Mouse (Mus musculus): ENCODE data around the gene Serpinb9. TPM values are rescaled to one million over a fixed set of nuclear protein-coding genes. Genes with fewer than 3 reads are reported as not detected.

Serpinb9 gene
- polyA plus RNA-seq, 1 experiment from 2014 or later: 1.9 TPM

- Histone ChIP-seq H3K9ac (ENCODE audit: low read depth, low read length) (no peak overlapping the region), H3K4me1 (ENCODE audit: control insufficient read depth, insufficient read depth, low read length) (no peaks in the 10 kb centered on the region), H3K9me3 (replicated peaks; ENCODE audit: control insufficient read depth, low read length, poor library complexity, severe bottlenecking) (no peaks in the 10 kb centered on the region), H3K27me3 (ENCODE audit: control insufficient read depth, insufficient read depth, low read depth, low read length) (no peaks in the 10 kb centered on the region), H3K36me3 (ENCODE audit: control insufficient read depth, insufficient read depth, low read length) (no peaks in the 10 kb centered on the region), H3K4me2 (ENCODE audit: low read length) (no peak overlapping the region), H3K27ac (ENCODE audit: low read length) (no peak overlapping the region), H3K4me3 (ENCODE audit: low read depth, low read length) (no peak overlapping the region)
- 80% methylated on average over 10 of the region's 10 CpGs for WGBS
- ATAC-seq: no peak
Measured at GRCm38 (mm10) chr13:32993152-32993893, 9.7 kb upstream of the Serpinb9 start.

- no peaks in the 10 kb centered on the region for H3K36me3 ChIP-seq (ENCODE audit: control insufficient read depth, insufficient read depth, low read length)
- no peak overlapping the region for H3K4me3 ChIP-seq (ENCODE audit: low read depth, low read length)
- H3K9me3 ChIP-seq (replicated peaks; ENCODE audit: control insufficient read depth, low read length, poor library complexity, severe bottlenecking): no peaks in the 10 kb centered on the region
- ATAC-seq: no peak
- 83% methylated on average over 2 of the region's 2 CpGs for WGBS
- H3K27me3 ChIP-seq (ENCODE audit: control insufficient read depth, insufficient read depth, low read depth, low read length): no peaks in the 10 kb centered on the region
- H3K9ac ChIP-seq (ENCODE audit: low read depth, low read length): no peak overlapping the region
- H3K27ac ChIP-seq (ENCODE audit: low read length): no peak overlapping the region
- H3K4me2 ChIP-seq (ENCODE audit: low read length): no peak overlapping the region
- no peaks in the 10 kb centered on the region for H3K4me1 ChIP-seq (ENCODE audit: control insufficient read depth, insufficient read depth, low read length)
Measured at GRCm38 (mm10) chr13:32993894-32994242, 9.2 kb upstream of the Serpinb9 start.

GRCm38 (mm10) chr13:32995051-32995450, 8.0 kb upstream of the Serpinb9 start:
- Histone ChIP-seq H3K4me2 (ENCODE audit: low read length) (no peak overlapping the region), H3K9me3 (replicated peaks; ENCODE audit: control insufficient read depth, low read length, poor library complexity, severe bottlenecking) (no peaks in the 10 kb centered on the region), H3K27ac (ENCODE audit: low read length) (no peak overlapping the region), H3K9ac (ENCODE audit: low read depth, low read length) (no peak overlapping the region), H3K36me3 (ENCODE audit: control insufficient read depth, insufficient read depth, low read length) (no peaks in the 10 kb centered on the region), H3K4me3 (ENCODE audit: low read depth, low read length) (no peak overlapping the region), H3K4me1 (ENCODE audit: control insufficient read depth, insufficient read depth, low read length) (no peaks in the 10 kb centered on the region), H3K27me3 (ENCODE audit: control insufficient read depth, insufficient read depth, low read depth, low read length) (no peaks in the 10 kb centered on the region)
- ATAC-seq: no peak
- 83% methylated on average over 4 of the region's 4 CpGs for WGBS

GRCm38 (mm10) chr13:33001341-33001740, 1.7 kb upstream of the Serpinb9 start:
- 93% methylated on average over 5 of the region's 5 CpGs for WGBS
- Histone ChIP-seq H3K27me3 (ENCODE audit: control insufficient read depth, insufficient read depth, low read depth, low read length) (no peaks in the 10 kb centered on the region), H3K9me3 (replicated peaks; ENCODE audit: control insufficient read depth, low read length, poor library complexity, severe bottlenecking) (no peaks in the 10 kb centered on the region), H3K4me2 (ENCODE audit: low read length) (no peak overlapping the region), H3K4me3 (ENCODE audit: low read depth, low read length) (no peak overlapping the region), H3K27ac (ENCODE audit: low read length) (no peak overlapping the region), H3K9ac (ENCODE audit: low read depth, low read length) (no peak overlapping the region), H3K36me3 (ENCODE audit: control insufficient read depth, insufficient read depth, low read length) (no peaks in the 10 kb centered on the region), H3K4me1 (ENCODE audit: control insufficient read depth, insufficient read depth, low read length) (peaks cover 4% of the 10 kb centered on the region; the same call in 1 of the 2 replicates)
- no peak for ATAC-seq

GRCm38 (mm10) chr13:33003523-33004413, 718 bp downstream of the Serpinb9 start:
- Histone ChIP-seq H3K4me2 (ENCODE audit: low read length) (peak overlapping the region; percentile 48), H3K9me3 (replicated peaks; ENCODE audit: control insufficient read depth, low read length, poor library complexity, severe bottlenecking) (no peaks in the 10 kb centered on the region), H3K9ac (ENCODE audit: low read depth, low read length) (no peak overlapping the region), H3K4me3 (ENCODE audit: low read depth, low read length) (no peak overlapping the region), H3K27me3 (ENCODE audit: control insufficient read depth, insufficient read depth, low read depth, low read length) (no peaks in the 10 kb centered on the region), H3K27ac (ENCODE audit: low read length) (no peak overlapping the region), H3K36me3 (ENCODE audit: control insufficient read depth, insufficient read depth, low read length) (no peaks in the 10 kb centered on the region), H3K4me1 (ENCODE audit: control insufficient read depth, insufficient read depth, low read length) (peaks cover 4% of the 10 kb centered on the region; the same call in 1 of the 2 replicates)
- ATAC-seq: peak; percentile 36; the same call in 1 of the 2 replicates
- 73% methylated on average over 9 of the region's 9 CpGs for WGBS

GRCm38 (mm10) chr13:33004414-33005105, 1.5 kb downstream of the Serpinb9 start:
- no peak overlapping the region for H3K27ac ChIP-seq (ENCODE audit: low read length)
- H3K4me1 ChIP-seq (ENCODE audit: control insufficient read depth, insufficient read depth, low read length): peaks cover 4% of the 10 kb centered on the region; the same call in 1 of the 2 replicates
- H3K9me3 ChIP-seq (replicated peaks; ENCODE audit: control insufficient read depth, low read length, poor library complexity, severe bottlenecking): no peaks in the 10 kb centered on the region
- peak overlapping the region; percentile 37; the same call in 1 of the 2 replicates for H3K9ac ChIP-seq (ENCODE audit: low read depth, low read length)
- H3K4me2 ChIP-seq (ENCODE audit: low read length): peak overlapping the region; percentile 48
- no peaks in the 10 kb centered on the region for H3K36me3 ChIP-seq (ENCODE audit: control insufficient read depth, insufficient read depth, low read length)
- ATAC-seq: peak; percentile 92
- WGBS: 17% methylated on average over 12 of the region's 12 CpGs
- H3K4me3 ChIP-seq (ENCODE audit: low read depth, low read length): peak overlapping the region; percentile 20; the same call in 1 of the 2 replicates
- no peaks in the 10 kb centered on the region for H3K27me3 ChIP-seq (ENCODE audit: control insufficient read depth, insufficient read depth, low read depth, low read length)

- Histone ChIP-seq H3K4me2 (ENCODE audit: low read length) (no peak overlapping the region), H3K9ac (ENCODE audit: low read depth, low read length) (no peak overlapping the region), H3K27me3 (ENCODE audit: control insufficient read depth, insufficient read depth, low read depth, low read length) (no peaks in the 10 kb centered on the region), H3K27ac (ENCODE audit: low read length) (no peak overlapping the region), H3K9me3 (replicated peaks; ENCODE audit: control insufficient read depth, low read length, poor library complexity, severe bottlenecking) (no peaks in the 10 kb centered on the region), H3K4me1 (ENCODE audit: control insufficient read depth, insufficient read depth, low read length) (peaks cover 4% of the 10 kb centered on the region; the same call in 1 of the 2 replicates), H3K4me3 (ENCODE audit: low read depth, low read length) (no peak overlapping the region), H3K36me3 (ENCODE audit: control insufficient read depth, insufficient read depth, low read length) (no peaks in the 10 kb centered on the region)
- 69% methylated on average over 2 of the region's 2 CpGs for WGBS
- no peak for ATAC-seq
Measured at GRCm38 (mm10) chr13:33005501-33006075, 2.5 kb downstream of the Serpinb9 start.

GRCm38 (mm10) chr13:33006555-33006954, 3.5 kb downstream of the Serpinb9 start:
- Histone ChIP-seq H3K9ac (ENCODE audit: low read depth, low read length) (no peak overlapping the region), H3K27me3 (ENCODE audit: control insufficient read depth, insufficient read depth, low read depth, low read length) (no peaks in the 10 kb centered on the region), H3K4me1 (ENCODE audit: control insufficient read depth, insufficient read depth, low read length) (peaks cover 4% of the 10 kb centered on the region; the same call in 1 of the 2 replicates), H3K9me3 (replicated peaks; ENCODE audit: control insufficient read depth, low read length, poor library complexity, severe bottlenecking) (no peaks in the 10 kb centered on the region), H3K36me3 (ENCODE audit: control insufficient read depth, insufficient read depth, low read length) (no peaks in the 10 kb centered on the region), H3K4me3 (ENCODE audit: low read depth, low read length) (no peak overlapping the region), H3K27ac (ENCODE audit: low read length) (no peak overlapping the region), H3K4me2 (ENCODE audit: low read length) (no peak overlapping the region)
- WGBS: 87% methylated on average over 3 of the region's 3 CpGs
- no peak for ATAC-seq

Measured in midbrain, embryonic 16.5 days (tissue).